Mouse (Mus musculus) heart, adult 2 months (tissue): ENCODE results near the gene Gm9964.

ENCODE experiments used
- CTCF ChIP-seq: fragments of 200-600 bp; IDR thresholded peaks from 2 replicates; pipeline ENCODE4 v1.8.1; 2022; ENCODE audit warnings: antibody characterized with exemption, mild to moderate bottlenecking, moderate library complexity
- POLR2A ChIP-seq: fragments of 200-500 bp; IDR thresholded peaks from 2 replicates; pipeline ENCODE4 v1.6.1; 2011; ENCODE audit warnings: mild to moderate bottlenecking, low read depth, low read length, control low read depth; ENCODE audit not compliant: insufficient read depth

DNA sequence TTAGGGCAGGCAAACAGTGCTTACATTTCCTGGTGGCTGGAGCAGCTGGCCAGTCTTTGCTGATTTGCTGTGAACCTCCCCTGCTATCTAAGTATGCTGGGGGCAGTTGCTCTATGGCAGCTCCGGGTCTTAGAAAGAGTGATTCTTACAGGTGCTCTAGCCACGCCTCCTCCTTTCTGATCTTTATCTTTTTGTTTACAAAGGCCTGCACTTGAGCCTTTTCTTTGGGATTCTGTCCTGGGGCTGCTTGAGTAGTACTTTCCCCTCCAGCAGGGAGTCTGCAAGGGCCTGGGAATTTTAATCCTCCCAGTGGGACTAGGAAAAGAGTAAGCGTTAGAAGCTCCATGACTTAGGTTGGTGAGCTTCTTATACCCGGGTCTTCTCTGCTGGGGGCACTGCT, 30.4 kb upstream of the Gm9964 start:
- TF ChIP-seq CTCF: no peak
- TF ChIP-seq POLR2A: no peak
